Comparison of ENCODE assay signal across 7 mouse cellular contexts in the genomic region with DNA sequence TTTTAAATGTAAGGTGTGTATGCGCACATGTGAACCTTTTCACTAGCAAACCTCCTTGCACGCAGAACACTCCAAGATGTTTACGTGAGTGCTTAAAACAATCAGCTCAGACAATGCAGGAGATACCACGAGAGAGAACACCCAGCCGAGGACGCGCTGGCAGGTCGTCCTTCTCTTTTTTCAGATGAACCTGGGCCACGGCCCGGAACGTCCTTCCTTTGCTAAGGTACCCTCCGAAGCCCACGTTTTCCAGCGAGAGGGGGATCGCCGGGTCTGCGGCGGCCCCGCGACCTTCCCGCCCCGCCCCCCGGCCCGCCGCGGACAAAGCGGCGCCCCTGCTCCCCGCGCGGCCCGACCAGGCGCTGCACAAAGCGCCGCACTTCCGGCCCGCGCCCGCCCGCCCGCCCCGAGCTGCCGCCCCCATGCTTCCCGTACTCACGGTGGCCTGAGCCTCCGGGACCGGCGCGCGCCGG. TPM values are rescaled to one million over a fixed set of nuclear protein-coding genes. Genes with fewer than 3 reads are reported as not detected.
DNase-seq lines count a peak whose midpoint lies in the region; ATAC-seq and TF ChIP-seq lines count a peak whose summit lies in the region.

No protein-coding gene starts in this region.

- H3K27me3 ChIP-seq in forebrain, embryonic 16.5 days (replicated peaks; ENCODE audit: control insufficient read depth, insufficient read depth, low read length) = no peaks in the 10 kb centered on the region
- no peaks in the 10 kb centered on the region for H3K27me3 ChIP-seq in intestine, embryonic 16.5 days (replicated peaks; ENCODE audit: control insufficient read depth, insufficient read depth, low read length)
- H3K27me3 ChIP-seq in small intestine, adult 2 months (ENCODE audit: control insufficient read depth, insufficient read depth, low read length) = no peaks in the 10 kb centered on the region

- H3K4me1 ChIP-seq in forebrain, embryonic 16.5 days (replicated peaks; ENCODE audit: control insufficient read depth, insufficient read depth, low read length) = peaks cover 29% of the 10 kb centered on the region
- H3K4me1 ChIP-seq in intestine, embryonic 16.5 days (ENCODE audit: control insufficient read depth, insufficient read depth, low read length) = peaks cover 22% of the 10 kb centered on the region
- peaks cover 11% of the 10 kb centered on the region; the same call in 1 of the 2 replicates for H3K4me1 ChIP-seq in small intestine, adult 2 months (ENCODE audit: control insufficient read depth, insufficient read depth, insufficient read length, low read length)

- H3K9me3 ChIP-seq in forebrain, embryonic 16.5 days (ENCODE audit: control insufficient read depth, low read length) = no peaks in the 10 kb centered on the region
- no peaks in the 10 kb centered on the region for H3K9me3 ChIP-seq in intestine, embryonic 16.5 days (ENCODE audit: control insufficient read depth, low read length)

- TF ChIP-seq POLR2A in small intestine, adult 2 months (IDR thresholded peaks at IDR 0.05; ENCODE audit: low read depth, low read length) = no peak

- peak; percentile 21; the same call in 1 of the 2 replicates for TF ChIP-seq CTCF in small intestine, adult 2 months (IDR thresholded peaks at IDR 0.05; ENCODE audit: extremely low read depth, insufficient read length, insufficient replicate concordance, low read depth, low read length)

- 1% methylated on average over 35 of the region's 51 CpGs for WGBS in forebrain, embryonic 16.5 days
- WGBS in intestine, embryonic 16.5 days = under 1% methylated on average over 44 of the region's 51 CpGs
- under 1% methylated on average over 51 of the region's 51 CpGs for WGBS in small intestine, adult 2 months

- peak overlapping the region; percentile 91 for H3K4me3 ChIP-seq in forebrain, embryonic 16.5 days (replicated peaks; ENCODE audit: low read length)
- H3K4me3 ChIP-seq in intestine, embryonic 16.5 days (ENCODE audit: low read length) = peak overlapping the region; percentile 76
- H3K4me3 ChIP-seq in small intestine, adult 2 months (ENCODE audit: low read depth, low read length) = peak overlapping the region; percentile 96

- H3K36me3 ChIP-seq in forebrain, embryonic 16.5 days (ENCODE audit: control insufficient read depth, insufficient read depth) = no peaks in the 10 kb centered on the region
- H3K36me3 ChIP-seq in intestine, embryonic 16.5 days (ENCODE audit: control insufficient read depth, insufficient read depth, low read length) = no peaks in the 10 kb centered on the region
- no peaks in the 10 kb centered on the region for H3K36me3 ChIP-seq in small intestine, adult 2 months (ENCODE audit: control insufficient read depth, insufficient read depth, low read length)

- peak overlapping the region; percentile 93 for H3K4me2 ChIP-seq in forebrain, embryonic 16.5 days (ENCODE audit: low read length)
- peak overlapping the region; percentile 62 for H3K4me2 ChIP-seq in intestine, embryonic 16.5 days (ENCODE audit: low read depth, low read length)

- peak overlapping the region; percentile 98 for H3K27ac ChIP-seq in forebrain, embryonic 16.5 days (ENCODE audit: low read length)
- H3K27ac ChIP-seq in intestine, embryonic 16.5 days (ENCODE audit: low read length) = peak overlapping the region; percentile 97
- peak overlapping the region; percentile 57 for H3K27ac ChIP-seq in small intestine, adult 2 months (ENCODE audit: insufficient read depth, low read depth, low read length)

- peak; percentile 46 for DNase-seq in urinary bladder, postnatal 14 days (ENCODE audit: low spot score)
- no peak for DNase-seq in urinary bladder, postnatal 4 days (ENCODE audit: low spot score in 2 of 2)
- DNase-seq in c-Kit-positive CD71-positive TER-119-positive erythroid progenitor cells, embryonic 14.5 days (ENCODE audit: low spot score) = peak; percentile 45
- DNase-seq in lung, postnatal 14 days = peak; percentile 59

- peak overlapping the region; percentile 93 for H3K9ac ChIP-seq in forebrain, embryonic 16.5 days (replicated peaks; ENCODE audit: low read depth, low read length)
- peak overlapping the region; percentile 92 for H3K9ac ChIP-seq in intestine, embryonic 16.5 days (ENCODE audit: low read depth, low read length)

- peak; percentile 89 for ATAC-seq in forebrain, embryonic 16.5 days
- ATAC-seq in intestine, embryonic 16.5 days = peak; percentile 92

RNA-seq across cellular contexts. Expression of a gene that starts 0.4 kb away (rescaled TPM):
- 161 and 186 TPM in 2 replicates for polyA plus RNA-seq in forebrain, embryonic 16.5 days (2015; fragmentation: Nextera tagmentation; extraction: Ambion mirVana)
- 24.9 and 45.5 TPM in 2 replicates for polyA plus RNA-seq in intestine, embryonic 16.5 days (2015; fragmentation: Nextera tagmentation; extraction: Ambion mirVana)
- polyA plus RNA-seq in small intestine, adult 2 months (2012; rRNA removed) = 183 and 296 TPM in 2 replicates

RNA-seq across cellular contexts. Expression of a gene that starts 7.4 kb away (rescaled TPM):
- 73.9 and 86.4 TPM in 2 replicates for polyA plus RNA-seq in forebrain, embryonic 16.5 days (2015; fragmentation: Nextera tagmentation; extraction: Ambion mirVana)
- polyA plus RNA-seq in intestine, embryonic 16.5 days (2015; fragmentation: Nextera tagmentation; extraction: Ambion mirVana) = 118 and 132 TPM in 2 replicates
- 120 and 196 TPM in 2 replicates for polyA plus RNA-seq in small intestine, adult 2 months (2012; rRNA removed)

Comparison
In these comparisons a context has a peak if more than half of its experiments do, and no peak if none do; other contexts are left out.
1. DNase-seq: peak in urinary bladder, postnatal 14 days (single experiment), c-Kit-positive CD71-positive TER-119-positive erythroid progenitor cells, embryonic 14.5 days (single experiment) and lung, postnatal 14 days (single experiment); none in urinary bladder, postnatal 4 days (0 of 2).
2. Peak in every context shown above with its lines, with median percentiles within 50 percentile points of each other: H3K27ac ChIP-seq and H3K4me3 ChIP-seq.